Mouse (Mus musculus) mouse trophoblast stem cell (cell line): ENCODE results near the gene Slc25a13.

Experiments used
- in situ Hi-C, 2 experiments: fragments of 300-500 bp; cut with MseI, MboI; formaldehyde crosslinking; loops; 2 replicates in 1 of 2; 3 replicates in 1 of 2; pipeline ENCODE4 v1.15.1; 2025

Gene Slc25a13

GRCm38 (mm10) chr6:6216507-6217285 is at the start of gene Slc25a13:
Gene Slc25a13 (minus strand): TSS chr6:6217173.
- in situ Hi-C loops, result no loop called here

GRCm38 (mm10) chr6:6265761-6266160 is 48.8 kb upstream of the Slc25a13 start:
- in situ Hi-C loops, result no loop called here

GRCm38 (mm10) chr6:6263293-6263911 is 46.4 kb upstream of the Slc25a13 start:
- in situ Hi-C loops, result no loop called here

- in situ Hi-C loops, result no loop called here
Measured at GRCm38 (mm10) chr6:6260917-6261316, 43.9 kb upstream of the Slc25a13 start.

GRCm38 (mm10) chr6:6248500-6248899 is 31.5 kb upstream of the Slc25a13 start:
- in situ Hi-C loops, result no loop called here

GRCm38 (mm10) chr6:6243828-6244227 is 26.9 kb upstream of the Slc25a13 start:
- in situ Hi-C loops, result no loop called here

GRCm38 (mm10) chr6:6242114-6242513 is 25.1 kb upstream of the Slc25a13 start:
- in situ Hi-C loops, result no loop called here

GRCm38 (mm10) chr6:6236788-6237298 is 19.9 kb upstream of the Slc25a13 start:
- in situ Hi-C loops, result no loop called here

GRCm38 (mm10) chr6:6230262-6230661 is 13.3 kb upstream of the Slc25a13 start:
- in situ Hi-C loops, result no loop called here

GRCm38 (mm10) chr6:6222721-6223120 is 5.7 kb upstream of the Slc25a13 start:
- in situ Hi-C loops, result no loop called here

GRCm38 (mm10) chr6:6220574-6220973 is 3.6 kb upstream of the Slc25a13 start:
- in situ Hi-C loops, result no loop called here

GRCm38 (mm10) chr6:6219661-6220370 is 2.8 kb upstream of the Slc25a13 start:
- in situ Hi-C loops, result no loop called here

- in situ Hi-C loops, result no loop called here
Measured at GRCm38 (mm10) chr6:6217286-6217625, 283 bp upstream of the Slc25a13 start.

GRCm38 (mm10) chr6:6216120-6216506 is 860 bp downstream of the Slc25a13 start:
- in situ Hi-C loops, result no loop called here

GRCm38 (mm10) chr6:6212360-6213310 is 4.3 kb downstream of the Slc25a13 start:
- in situ Hi-C loops, result no loop called here

GRCm38 (mm10) chr6:6211958-6212357 is 5.0 kb downstream of the Slc25a13 start:
- in situ Hi-C loops, result no loop called here

- in situ Hi-C loops, result no loop called here
Measured at GRCm38 (mm10) chr6:6210637-6211036, 6.3 kb downstream of the Slc25a13 start.

- in situ Hi-C loops, result no loop called here
Measured at GRCm38 (mm10) chr6:6208351-6209059, 8.5 kb downstream of the Slc25a13 start.

- in situ Hi-C loops, result no loop called here
Measured at GRCm38 (mm10) chr6:6207836-6208235, 9.1 kb downstream of the Slc25a13 start.

- in situ Hi-C loops, result no loop called here
Measured at GRCm38 (mm10) chr6:6207395-6207794, 9.6 kb downstream of the Slc25a13 start.
